Mouse (Mus musculus) embryonic facial prominence, embryonic 13.5 days (tissue): ENCODE measurements at regions not wholly inside any gene's neighbourhood (a gene's known extent, or its start where the extent isn't known, plus 50 kb on each side); places are given as distances from the start of the nearest gene placed in this dataset.

Experiments
- ATAC-seq: fragments of 200-750 bp; cut with Nextera tagmentation; 2 replicates; pipeline ENCODE4 v1.8.0; 2017; ENCODE audit warnings: low read depth; ENCODE audit not compliant: insufficient number of reproducible peaks, insufficient read depth, low FRiP score, low TSS enrichment
- H3K27ac ChIP-seq: fragments of 300-500 bp; sonication (generic); 2 replicates; pipeline ENCODE4 v1.5.1; 2015; ENCODE audit warnings: moderate library complexity, mild to moderate bottlenecking, inconsistent platforms
- H3K27me3 ChIP-seq: fragments of 300-500 bp; sonication (generic); 2 replicates; pipeline ENCODE4 v1.6.1; 2015; ENCODE audit warnings: mild to moderate bottlenecking, inconsistent platforms
- H3K36me3 ChIP-seq: fragments of 300-500 bp; sonication (generic); 2 replicates; pipeline ENCODE4 v1.6.1; 2015; ENCODE audit warnings: mild to moderate bottlenecking, inconsistent platforms
- H3K4me1 ChIP-seq: fragments of 300-500 bp; sonication (generic); 2 replicates; pipeline ENCODE4 v1.6.1; 2015; ENCODE audit warnings: inconsistent platforms
- H3K4me2 ChIP-seq: fragments of 300-500 bp; sonication (generic); 2 replicates; pipeline ENCODE4 v1.6.1; 2015; ENCODE audit warnings: moderate library complexity, mild to moderate bottlenecking, inconsistent platforms
- H3K4me3 ChIP-seq: fragments of 300-500 bp; sonication (generic); 2 replicates; pipeline ENCODE4 v1.5.1; 2015; ENCODE audit warnings: mild to moderate bottlenecking, inconsistent platforms
- H3K9ac ChIP-seq: fragments of 300-500 bp; sonication (generic); 2 replicates; pipeline ENCODE4 v1.6.1; 2015; ENCODE audit warnings: mild to moderate bottlenecking, inconsistent platforms
- H3K9me3 ChIP-seq: fragments of 300-500 bp; sonication (generic); 2 replicates; pipeline ENCODE4 v1.6.1; 2016; ENCODE audit warnings: inconsistent platforms
- WGBS: fragments of 180-500 bp; shearing (Covaris S2); methylation state at CpG from one replicate; pipeline ENCODE4 v1.1.7; 2015; ENCODE audit warnings: mixed read lengths; 5-methylcytosine and 5-hydroxymethylcytosine counted together

DNA sequence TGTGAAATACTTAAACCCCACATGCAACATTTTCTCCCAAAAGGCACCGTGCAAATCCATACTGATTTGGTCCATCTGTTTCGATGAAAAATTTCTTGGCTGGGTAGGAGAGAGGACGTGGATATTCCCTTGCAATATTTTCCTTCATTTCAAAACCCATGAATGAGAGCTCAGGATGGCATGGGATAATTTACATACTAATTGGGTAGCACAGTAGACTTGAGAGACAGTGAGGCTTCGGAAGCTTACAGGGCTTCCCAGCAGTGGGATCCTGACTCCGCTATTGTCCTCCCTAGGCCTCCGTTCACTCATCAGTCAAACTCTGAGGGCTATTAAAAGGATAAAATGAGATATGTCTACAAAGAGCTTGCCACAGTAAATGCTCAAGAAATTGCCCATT lies 59.8 kb downstream of the Sox3 start:
- Histone ChIP-seq H3K27ac (no peak overlapping the region), H3K9ac (no peak overlapping the region), H3K4me3 (no peak overlapping the region), H3K4me1 (no peaks in the 10 kb centered on the region), H3K27me3 (no peaks in the 10 kb centered on the region), H3K4me2 (no peak overlapping the region), H3K36me3 (no peaks in the 10 kb centered on the region), H3K9me3 (no peaks in the 10 kb centered on the region)
- WGBS, result 60% methylated on average over 6 of the region's 6 CpGs
- no peak for ATAC-seq

DNA sequence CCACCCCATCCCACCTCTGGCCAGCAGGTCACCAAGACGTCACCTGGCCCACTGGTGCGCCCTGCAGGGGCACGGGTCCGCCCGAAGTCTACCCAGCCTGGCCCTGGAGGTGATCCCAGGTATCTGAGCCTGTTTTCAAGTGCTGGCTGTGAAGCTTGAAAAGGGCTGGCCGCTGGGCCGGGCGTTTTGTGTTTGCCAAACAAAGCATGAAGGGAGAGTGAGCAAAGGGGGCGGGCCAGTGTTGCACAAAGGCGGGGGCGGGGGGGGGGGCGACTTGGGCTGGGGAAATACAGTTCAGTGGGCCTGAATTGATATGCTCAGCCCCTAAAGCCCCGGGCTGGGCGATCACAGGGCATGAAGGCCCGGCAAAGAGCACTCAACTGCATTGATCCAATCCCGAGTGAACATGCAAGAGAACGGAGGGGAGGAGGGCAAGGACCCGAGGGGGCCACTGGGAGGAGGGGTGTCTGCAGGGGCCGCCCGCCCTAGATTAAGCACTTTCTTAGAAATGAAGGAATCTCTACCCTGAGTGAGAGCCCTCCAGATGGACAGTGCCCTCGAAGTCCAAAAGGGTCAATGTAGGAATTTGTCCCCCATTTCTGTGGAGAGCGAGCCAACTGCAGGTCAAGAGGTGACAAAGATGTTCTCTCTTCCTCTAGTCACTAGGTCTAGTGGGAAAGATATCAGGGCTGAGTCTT lies 61.8 kb downstream of the Sox3 start:
- H3K36me3 ChIP-seq, result no peaks in the 10 kb centered on the region
- no peak overlapping the region for H3K27ac ChIP-seq
- no peak for ATAC-seq
- peak overlapping the region; percentile 14; the same call in 1 of the 2 replicates for H3K4me2 ChIP-seq
- H3K4me1 ChIP-seq, result no peaks in the 10 kb centered on the region
- no peaks in the 10 kb centered on the region for H3K9me3 ChIP-seq
- 41% methylated on average over 20 of the region's 22 CpGs for WGBS
- H3K4me3 ChIP-seq, result no peak overlapping the region
- no peaks in the 10 kb centered on the region for H3K27me3 ChIP-seq
- H3K9ac ChIP-seq, result no peak overlapping the region

DNA sequence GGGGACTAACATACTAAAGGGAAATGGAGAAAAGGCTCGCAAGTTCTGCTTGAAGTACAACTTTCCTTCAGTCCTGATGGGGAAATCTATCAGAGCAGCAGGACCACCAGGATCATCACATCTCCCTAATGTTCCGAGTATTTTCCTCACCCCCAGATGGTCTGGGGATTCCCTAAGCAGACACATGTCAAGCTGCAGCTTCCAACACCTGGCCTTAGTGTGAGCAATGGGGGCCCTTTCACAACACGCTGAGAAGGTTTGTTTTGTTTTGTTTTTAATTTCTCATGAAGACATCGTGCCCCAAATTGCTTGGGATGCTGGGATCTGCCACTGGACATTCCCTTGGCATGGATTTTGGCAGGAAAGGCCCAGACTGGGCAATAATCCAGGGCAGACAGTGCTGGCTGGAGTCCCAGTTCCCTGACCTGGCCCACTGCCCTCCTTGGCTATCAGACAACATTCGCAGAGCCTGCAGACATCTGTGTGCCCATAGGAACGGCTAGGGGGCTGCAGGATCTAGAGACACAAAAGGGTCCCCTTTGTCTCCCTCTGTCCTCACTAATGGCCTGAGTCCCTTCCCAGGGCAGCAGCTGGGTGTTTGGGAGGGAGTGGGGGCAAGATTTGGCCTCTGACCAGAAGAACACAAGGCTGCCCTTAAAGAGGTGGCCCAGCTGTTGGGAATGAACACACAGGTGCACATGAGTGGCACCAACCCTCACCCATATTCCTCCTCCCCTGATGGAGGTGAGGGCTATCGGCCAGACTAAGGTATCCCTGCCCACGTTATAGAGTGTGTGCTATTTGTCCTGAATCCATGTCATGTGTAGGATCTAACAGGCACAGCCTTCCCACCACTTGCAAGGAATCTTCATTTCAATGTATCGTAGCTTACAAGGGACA lies 67.8 kb downstream of the Sox3 start:
- Histone ChIP-seq H3K4me1 (no peaks in the 10 kb centered on the region), H3K9me3 (no peaks in the 10 kb centered on the region), H3K27me3 (no peaks in the 10 kb centered on the region), H3K4me2 (no peak overlapping the region), H3K9ac (no peak overlapping the region), H3K4me3 (no peak overlapping the region), H3K36me3 (no peaks in the 10 kb centered on the region), H3K27ac (no peak overlapping the region)
- no peak for ATAC-seq
- 79% methylated on average over 9 of the region's 9 CpGs for WGBS

DNA sequence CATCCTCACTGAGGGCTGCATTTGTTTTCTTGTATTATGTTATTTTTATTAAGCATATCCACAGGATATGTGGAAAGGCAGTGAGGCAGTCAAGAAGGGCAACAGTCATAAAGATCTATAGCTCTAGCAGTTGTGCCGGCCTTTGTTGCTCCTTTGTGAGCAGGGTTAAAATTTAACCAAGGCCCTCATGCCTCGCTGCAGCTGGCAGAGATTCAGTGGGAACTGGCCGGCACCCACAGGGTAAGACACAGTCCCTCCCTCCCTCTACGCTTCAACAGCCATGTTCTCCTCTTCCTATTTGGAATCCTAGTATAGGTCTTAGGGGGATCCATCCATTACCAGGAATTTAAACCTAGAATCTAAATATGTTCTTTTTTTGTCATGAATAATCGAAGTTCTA lies 94.7 kb downstream of the Sox3 start:
- H3K4me3 ChIP-seq, result no peak overlapping the region
- H3K36me3 ChIP-seq, result no peaks in the 10 kb centered on the region
- ATAC-seq, result no peak
- no peaks in the 10 kb centered on the region for H3K9me3 ChIP-seq
- H3K4me1 ChIP-seq, result no peaks in the 10 kb centered on the region
- no peak overlapping the region for H3K9ac ChIP-seq
- H3K4me2 ChIP-seq, result no peak overlapping the region
- no peak overlapping the region for H3K27ac ChIP-seq
- 78% methylated on average over 5 of the region's 5 CpGs for WGBS
- 0 out of 2 replicates have a peak, but pooled peaks cover 4% of the 10 kb centered on the region for H3K27me3 ChIP-seq

DNA sequence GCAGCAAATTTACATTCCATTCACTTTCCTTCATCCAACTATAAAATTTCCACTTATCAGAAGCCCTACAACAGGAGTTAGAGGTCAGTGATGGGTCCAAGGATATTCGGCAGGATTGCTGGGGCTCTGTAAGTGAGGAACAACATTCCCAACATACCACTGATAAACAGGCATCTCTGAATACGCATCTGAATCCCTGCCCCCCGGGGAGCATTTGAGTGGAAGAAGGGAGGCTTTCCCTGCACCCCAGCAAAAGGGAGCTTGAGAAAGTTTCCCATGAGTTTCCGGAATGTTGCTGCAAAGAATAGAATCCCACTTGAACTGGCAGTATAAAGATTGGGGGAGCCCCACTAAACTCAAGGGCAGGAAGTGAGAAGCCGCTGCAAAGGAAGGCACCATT lies 112.5 kb downstream of the Sox3 start:
- H3K4me2 ChIP-seq, result no peak overlapping the region
- no peaks in the 10 kb centered on the region for H3K9me3 ChIP-seq
- H3K4me3 ChIP-seq, result no peak overlapping the region
- no peaks in the 10 kb centered on the region for H3K27me3 ChIP-seq
- ATAC-seq, result no peak
- H3K36me3 ChIP-seq, result no peaks in the 10 kb centered on the region
- no peaks in the 10 kb centered on the region for H3K4me1 ChIP-seq
- no peak overlapping the region for H3K9ac ChIP-seq
- no peak overlapping the region for H3K27ac ChIP-seq
- 50% methylated on average over 5 of the region's 5 CpGs for WGBS

DNA sequence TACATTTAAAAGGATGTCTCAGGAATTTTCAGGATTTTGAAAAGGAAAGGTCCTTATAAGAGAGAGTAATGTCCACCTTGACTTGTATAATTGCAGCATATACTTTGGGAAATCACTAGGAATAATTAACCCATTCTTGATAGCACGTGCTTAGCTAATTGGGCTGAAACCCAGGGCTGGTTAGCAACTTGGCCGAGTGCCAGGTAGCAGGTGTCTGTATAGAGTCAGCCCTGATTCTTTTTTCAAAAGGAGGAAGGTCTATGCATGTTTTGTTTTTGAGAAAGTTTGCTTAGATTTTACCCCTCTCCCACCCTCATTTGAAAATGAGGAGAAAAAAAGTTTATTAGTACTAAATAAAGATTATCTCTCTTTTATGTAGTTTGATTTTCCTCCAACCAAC lies 113.1 kb downstream of the Sox3 start:
- Histone ChIP-seq H3K36me3 (no peaks in the 10 kb centered on the region), H3K9me3 (no peaks in the 10 kb centered on the region), H3K27ac (no peak overlapping the region), H3K4me3 (no peak overlapping the region), H3K4me1 (no peaks in the 10 kb centered on the region), H3K9ac (no peak overlapping the region), H3K4me2 (no peak overlapping the region), H3K27me3 (no peaks in the 10 kb centered on the region)
- WGBS, result 44% methylated on average over 2 of the region's 2 CpGs
- ATAC-seq, result no peak

DNA sequence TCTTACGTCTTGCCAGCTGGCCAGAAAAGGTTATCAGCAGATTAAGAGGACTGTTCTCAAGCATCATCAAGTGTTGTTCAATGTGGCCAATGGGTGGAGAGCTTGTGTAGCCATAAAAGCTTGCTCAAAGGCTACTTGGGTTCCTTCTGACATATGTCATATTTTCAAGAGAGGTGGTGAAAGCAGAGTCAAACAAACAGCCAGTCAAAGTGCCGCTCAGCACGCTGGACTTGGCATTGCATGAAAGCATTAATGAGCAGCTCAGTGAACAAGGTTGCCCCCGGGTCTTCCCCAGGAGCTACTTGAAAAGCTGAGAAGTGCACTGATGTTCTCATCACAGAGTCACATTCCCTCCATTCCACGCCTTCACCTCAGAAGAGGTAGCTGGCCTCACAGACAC lies 119.6 kb downstream of the Sox3 start:
- WGBS, result 77% methylated on average over 5 of the region's 5 CpGs
- no peak for ATAC-seq
- Histone ChIP-seq H3K4me1 (no peaks in the 10 kb centered on the region), H3K27ac (no peak overlapping the region), H3K9ac (no peak overlapping the region), H3K27me3 (no peaks in the 10 kb centered on the region), H3K9me3 (no peaks in the 10 kb centered on the region), H3K4me3 (no peak overlapping the region), H3K4me2 (no peak overlapping the region), H3K36me3 (no peaks in the 10 kb centered on the region)

DNA sequence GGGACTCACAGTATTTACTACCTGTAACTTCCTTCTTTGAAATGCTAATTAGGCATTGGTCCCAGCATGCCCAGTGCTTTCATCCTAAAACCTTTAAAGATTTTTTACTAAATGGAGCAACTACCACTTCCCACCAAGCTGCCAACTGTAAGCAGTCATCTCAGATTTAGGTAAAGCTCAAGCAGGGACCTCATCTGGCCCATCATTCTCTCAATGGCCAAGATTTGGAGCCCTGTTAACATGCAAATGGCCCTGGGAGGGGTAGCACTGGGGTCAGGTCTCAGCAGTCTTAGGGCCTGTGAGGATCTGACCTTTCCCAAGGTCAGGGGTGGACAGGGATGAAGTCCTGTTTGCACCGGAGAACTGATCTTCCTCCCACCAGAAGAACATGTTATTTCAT lies 120.8 kb downstream of the Sox3 start:
- 45% methylated on average over 1 of the region's 1 CpGs for WGBS
- H3K9ac ChIP-seq, result no peak overlapping the region
- no peaks in the 10 kb centered on the region for H3K27me3 ChIP-seq
- H3K4me1 ChIP-seq, result no peaks in the 10 kb centered on the region
- no peak overlapping the region for H3K4me2 ChIP-seq
- H3K36me3 ChIP-seq, result no peaks in the 10 kb centered on the region
- H3K4me3 ChIP-seq, result no peak overlapping the region
- ATAC-seq, result no peak
- no peak overlapping the region for H3K27ac ChIP-seq
- H3K9me3 ChIP-seq, result no peaks in the 10 kb centered on the region

DNA sequence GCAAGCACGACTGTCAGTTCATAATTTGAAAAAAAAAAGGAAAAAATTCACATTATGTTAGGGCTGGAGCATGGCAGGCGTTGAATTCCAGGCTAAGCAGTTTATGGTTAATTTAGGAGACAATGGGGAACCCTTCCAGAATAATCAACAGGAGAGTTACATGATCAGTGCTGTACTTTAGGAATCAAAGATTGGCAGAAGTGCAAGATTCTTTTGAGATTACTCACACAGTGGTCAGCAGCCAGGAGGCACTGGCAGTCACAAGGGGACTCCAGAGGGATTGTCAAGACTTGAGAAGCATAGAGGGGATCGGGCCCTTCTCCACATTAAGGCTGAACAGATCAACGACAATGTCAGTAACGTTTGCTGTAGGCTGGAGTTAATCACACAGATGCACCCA lies 142.8 kb downstream of the Sox3 start:
- Histone ChIP-seq H3K4me2 (no peak overlapping the region), H3K9me3 (no peaks in the 10 kb centered on the region), H3K9ac (no peak overlapping the region), H3K4me3 (no peak overlapping the region), H3K27ac (no peak overlapping the region), H3K36me3 (no peaks in the 10 kb centered on the region), H3K27me3 (no peaks in the 10 kb centered on the region), H3K4me1 (no peaks in the 10 kb centered on the region)
- 68% methylated on average over 5 of the region's 5 CpGs for WGBS
- ATAC-seq, result no peak

DNA sequence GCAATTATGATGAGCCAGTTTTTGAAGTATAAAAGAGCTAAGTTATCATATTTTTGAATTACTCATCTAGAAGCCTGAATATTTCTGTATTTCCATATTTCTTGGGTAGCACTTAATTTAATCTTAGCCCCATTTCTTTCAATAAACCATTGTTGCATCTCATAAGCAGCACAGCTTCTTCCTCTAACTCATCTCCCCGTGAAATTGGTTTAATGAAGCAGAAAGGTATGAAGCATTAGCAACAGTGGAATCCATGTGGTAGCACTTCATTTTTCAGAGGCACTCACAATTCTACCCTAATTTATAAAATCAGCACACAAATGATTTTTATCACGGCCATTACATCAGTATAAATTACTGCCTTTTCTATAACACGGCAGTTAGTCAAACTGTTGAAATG lies 149.3 kb downstream of the Sox3 start:
- ATAC-seq, result no peak
- H3K9ac ChIP-seq, result no peak overlapping the region
- no peaks in the 10 kb centered on the region for H3K27me3 ChIP-seq
- no peak overlapping the region for H3K4me3 ChIP-seq
- no peak overlapping the region for H3K4me2 ChIP-seq
- no peak overlapping the region for H3K27ac ChIP-seq
- H3K36me3 ChIP-seq, result no peaks in the 10 kb centered on the region
- no peaks in the 10 kb centered on the region for H3K4me1 ChIP-seq
- WGBS, result 71% methylated on average over 3 of the region's 3 CpGs
- H3K9me3 ChIP-seq, result no peaks in the 10 kb centered on the region

DNA sequence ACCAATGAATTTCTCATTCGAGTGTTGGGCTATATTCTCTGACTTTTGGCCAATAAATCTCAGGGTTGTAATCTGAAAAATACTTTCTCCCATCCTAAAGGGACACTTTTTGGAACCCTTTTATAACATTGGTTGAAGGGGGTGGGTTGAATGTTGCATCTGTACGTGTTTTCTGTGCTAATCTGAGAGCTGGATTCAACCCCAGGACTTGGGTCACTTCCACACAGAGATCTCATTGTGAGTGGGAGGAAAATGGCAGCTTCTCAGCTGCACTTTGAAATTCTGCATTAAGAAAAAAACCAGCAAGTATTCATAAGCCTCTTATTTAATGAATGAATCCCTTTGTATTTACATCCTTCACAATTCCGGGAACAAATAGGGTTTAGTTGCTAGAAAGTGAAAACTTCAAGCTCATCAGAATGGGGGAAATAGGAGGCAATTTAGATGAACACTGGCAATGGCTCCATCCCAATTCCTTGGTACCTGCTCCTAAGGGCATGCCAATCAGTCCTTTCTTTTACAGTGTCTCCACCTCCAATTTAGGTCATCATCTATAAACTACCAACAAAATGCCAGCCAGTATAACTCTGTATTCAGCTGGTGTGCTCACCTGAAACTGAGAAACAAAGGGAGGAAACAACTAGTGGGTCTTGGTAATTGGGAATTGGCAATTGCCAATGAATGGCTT lies 150.1 kb downstream of the Sox3 start:
- no peaks in the 10 kb centered on the region for H3K36me3 ChIP-seq
- H3K27ac ChIP-seq, result no peak overlapping the region
- no peak for ATAC-seq
- 56% methylated on average over 3 of the region's 3 CpGs for WGBS
- no peaks in the 10 kb centered on the region for H3K27me3 ChIP-seq
- no peaks in the 10 kb centered on the region for H3K4me1 ChIP-seq
- no peak overlapping the region for H3K4me2 ChIP-seq
- no peak overlapping the region for H3K4me3 ChIP-seq
- no peak overlapping the region for H3K9ac ChIP-seq
- no peaks in the 10 kb centered on the region for H3K9me3 ChIP-seq
